Mouse (Mus musculus): ENCODE measurements around the gene Zfp950. TPM values are rescaled to one million over a fixed set of nuclear protein-coding genes. Genes with fewer than 3 reads are reported as not detected.
A peak's percentile ranks its signal among the peaks of the same experiment; 100 is the strongest.

The Zfp950 gene
- polyA plus RNA-seq, 1 experiment from 2014 or later: 26.3 TPM

DNA sequence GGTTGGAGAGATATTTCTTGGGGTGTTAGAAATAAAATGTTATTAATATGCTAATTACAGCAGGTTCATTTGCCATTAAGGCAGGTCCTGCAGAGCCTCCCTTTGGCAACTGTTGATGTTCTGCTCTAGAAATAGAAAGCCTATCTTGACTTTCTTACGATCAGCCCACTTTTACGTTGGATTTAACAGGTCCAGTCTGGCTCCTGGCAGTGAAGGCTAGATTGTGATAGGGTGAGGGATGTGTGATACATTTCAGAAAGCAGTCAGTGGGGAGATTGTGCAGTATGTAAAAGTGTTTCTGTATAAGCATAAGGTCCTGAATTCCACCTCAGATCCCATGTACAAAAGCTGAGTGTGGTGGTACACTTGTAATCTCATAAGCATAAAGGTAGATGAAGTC lies 131.4 kb downstream of the Zfp950 start:
- Histone ChIP-seq H3K4me1 (replicated peaks) (peaks cover 6% of the 10 kb centered on the region), H3K27me3 (no peaks in the 10 kb centered on the region), H3K4me2 (no peak overlapping the region), H3K36me3 (no peaks in the 10 kb centered on the region), H3K9ac (no peak overlapping the region), H3K9me3 (replicated peaks) (no peaks in the 10 kb centered on the region), H3K27ac (peak overlapping the region; percentile 60), H3K4me3 (no peak overlapping the region)
- no peak for ATAC-seq (replicated peaks; ENCODE audit: insufficient number of reproducible peaks, insufficient read depth, low FRiP score, low read depth)
- 35% methylated on average over 2 of the region's 2 CpGs for WGBS

Other genes with a start within 250 kb of the Zfp950 start
- not detected in 2 replicates for gene Gm7102, start 35.5 kb upstream of the Zfp950 start, polyA plus RNA-seq (2015; fragmentation: Nextera tagmentation; extraction: Ambion mirVana)
- not detected in 2 replicates for gene Gm6020, start 43.0 kb upstream of the Zfp950 start, polyA plus RNA-seq (2015; fragmentation: Nextera tagmentation; extraction: Ambion mirVana)
- 32.4 and 44.3 TPM in 2 replicates for gene Csf2ra, start 87.6 kb upstream of the Zfp950 start, polyA plus RNA-seq (2015; fragmentation: Nextera tagmentation; extraction: Ambion mirVana)
- gene Gm21060, start 156.2 kb upstream of the Zfp950 start, polyA plus RNA-seq (2015; fragmentation: Nextera tagmentation; extraction: Ambion mirVana): not detected in 2 replicates

Data from heart, embryonic 15.5 days (tissue).